Mouse (Mus musculus) CH12.LX (cell line): ENCODE results near the gene Bcat1.
A peak's percentile ranks its signal among the peaks of the same experiment; 100 is the strongest.

Experiments used
- BHLHE40 ChIP-seq: IDR thresholded peaks from 2 replicates; pipeline ENCODE4 v1.6.1; 2011; ENCODE audit warnings: mild to moderate bottlenecking, low read depth, low read length, improper control_type of control experiment
- CTCF ChIP-seq, 2 experiments: IDR thresholded peaks in 1 of 2; conservative IDR thresholded peaks in 1 of 2; 2 replicates each; pipeline ENCODE4 v1.5.1; 2011 to 2012; ENCODE audit warnings: low read depth in 2 of 2, low read length in 2 of 2, improper control_type of control experiment in 1 of 2, inconsistent platforms in 1 of 2, mild to moderate bottlenecking in 1 of 2, moderate library complexity in 1 of 2
- EP300 ChIP-seq: IDR thresholded peaks from 2 replicates; pipeline ENCODE4 v1.6.1; 2011; ENCODE audit warnings: low read length, improper control_type of control experiment
- ETS1 ChIP-seq: conservative IDR thresholded peaks from 2 replicates; pipeline ENCODE4 v1.6.1; 2012; ENCODE audit warnings: low read depth, mild to moderate bottlenecking, inconsistent platforms, low read length, improper control_type of control experiment, moderate library complexity
- JUND ChIP-seq: conservative IDR thresholded peaks from 2 replicates; pipeline ENCODE4 v1.6.1; 2011; ENCODE audit warnings: low read depth, low read length, improper control_type of control experiment
- POLR2A ChIP-seq: IDR thresholded peaks from 2 replicates; pipeline ENCODE4 v1.6.1; 2011; ENCODE audit warnings: low read depth, mild to moderate bottlenecking, improper control_type of control experiment, low read length
- RCOR1 ChIP-seq: conservative IDR thresholded peaks from 2 replicates; pipeline ENCODE4 v1.6.1; 2012; ENCODE audit warnings: low read depth, mild to moderate bottlenecking, inconsistent platforms, low read length, improper control_type of control experiment
- SIN3A ChIP-seq: IDR thresholded peaks from 2 replicates; pipeline ENCODE4 v1.6.1; 2012; ENCODE audit warnings: low read length, improper control_type of control experiment, inconsistent platforms

GRCm38 (mm10) chr6:145123136-145124060 is 47.4 kb upstream of the Bcat1 start:
- TF ChIP-seq JUND (peak; percentile 98), ETS1 (peak; percentile 100), EP300 (peak; percentile 99), BHLHE40 (peak; percentile 97), POLR2A (0 out of 2 replicates have a peak, but pooled peaks have one; percentile 31), RCOR1 (peak; percentile 98), CTCF (conservative IDR thresholded peaks at IDR 0.05 in 1 of 2, IDR thresholded peaks at IDR 0.05 in 1 of 2; ENCODE audit: low read depth in 2 of 2, low read length in 2 of 2) (no peak), SIN3A (peak; percentile 97)
